Mouse (Mus musculus) limb, embryonic 12.5 days (tissue): ENCODE measurements around the gene Mroh2a. TPM values are rescaled to one million over a fixed set of nuclear protein-coding genes. Genes with fewer than 3 reads are reported as not detected.

Source experiments
- ATAC-seq: fragments of 200-750 bp; cut with Nextera tagmentation; 2 replicates; pipeline ENCODE4 v1.8.0; 2017; ENCODE audit warnings: low read depth, moderate TSS enrichment; ENCODE audit not compliant: insufficient number of reproducible peaks, insufficient read depth, low FRiP score, low TSS enrichment
- H3K27ac ChIP-seq: fragments of 300-500 bp; sonication (generic); 2 replicates; pipeline ENCODE4 v1.5.1; 2016; ENCODE audit warnings: mild to moderate bottlenecking, moderate library complexity
- H3K27me3 ChIP-seq: fragments of 300-500 bp; sonication (generic); 2 replicates; pipeline ENCODE4 v1.6.1; 2016; ENCODE audit warnings: mild to moderate bottlenecking, moderate library complexity
- H3K36me3 ChIP-seq: fragments of 300-500 bp; sonication (generic); 2 replicates; pipeline ENCODE4 v1.6.1; 2016; ENCODE audit warnings: mild to moderate bottlenecking, moderate library complexity
- H3K4me1 ChIP-seq: fragments of 300-500 bp; sonication (generic); replicated peaks from 2 replicates; pipeline ENCODE4 v1.6.1; 2016
- H3K4me2 ChIP-seq: fragments of 300-500 bp; sonication (generic); 2 replicates; pipeline ENCODE4 v1.6.1; 2016; ENCODE audit warnings: mild to moderate bottlenecking, moderate library complexity
- H3K4me3 ChIP-seq: fragments of 300-500 bp; sonication (generic); replicated peaks from 2 replicates; pipeline ENCODE4 v1.5.1; 2016; ENCODE audit warnings: mild to moderate bottlenecking
- H3K9ac ChIP-seq: fragments of 300-500 bp; sonication (generic); replicated peaks from 2 replicates; pipeline ENCODE4 v1.6.1; 2016; ENCODE audit warnings: mild to moderate bottlenecking, moderate library complexity
- H3K9me3 ChIP-seq: fragments of 300-500 bp; sonication (generic); 2 replicates; pipeline ENCODE4 v1.6.1; 2016; ENCODE audit warnings: mild to moderate bottlenecking, moderate library complexity
- WGBS: fragments of 180-500 bp; shearing (Covaris S2); methylation state at CpG from one replicate; pipeline ENCODE4 v1.1.7; 2016; 5-methylcytosine and 5-hydroxymethylcytosine counted together
- polyA plus RNA-seq: library from polyadenylated mRNA; unstranded; fragments of >200 nt; fragmentation: Nextera tagmentation; extraction: Ambion mirVana; gene quantifications from 2 replicates; pipeline ENCODE4 v1.2.1, GENCODE M21; 2016

Gene Mroh2a
- polyA plus RNA-seq, 1 experiment from 2014 or later: 2.0 TPM

- H3K4me3 ChIP-seq: no peak overlapping the region
- H3K9ac ChIP-seq: no peak overlapping the region
- H3K27ac ChIP-seq: no peak overlapping the region
- peaks cover 52% of the 10 kb centered on the region for H3K9me3 ChIP-seq
- ATAC-seq: no peak
- H3K4me2 ChIP-seq: no peak overlapping the region
- WGBS: 69% methylated on average over 3 of the region's 3 CpGs
- H3K4me1 ChIP-seq: no peaks in the 10 kb centered on the region
- no peaks in the 10 kb centered on the region for H3K36me3 ChIP-seq
- H3K27me3 ChIP-seq: no peaks in the 10 kb centered on the region
These were observed 83.6 kb downstream of the Mroh2a start for GRCm38 (mm10) chr1:88310349-88310748.

Other genes with a start within 250 kb of the Mroh2a start
- 53.4 and 57.8 TPM in 2 replicates for gene Usp40, start 218.4 kb upstream of the Mroh2a start, polyA plus RNA-seq
- not detected in 2 replicates for gene Ugt1a10, start 171.6 kb upstream of the Mroh2a start, polyA plus RNA-seq
- not detected in 2 replicates for gene Ugt1a9, start 156.2 kb upstream of the Mroh2a start, polyA plus RNA-seq
- not detected in 2 replicates for gene Ugt1a8, start 139.2 kb upstream of the Mroh2a start, polyA plus RNA-seq
- gene Ugt1a7c, start 131.9 kb upstream of the Mroh2a start, polyA plus RNA-seq: 0.54 and 1.3 TPM in 2 replicates
- gene Ugt1a6b, start 123.7 kb upstream of the Mroh2a start, polyA plus RNA-seq: not detected in 2 replicates
- 0.49 and 0.51 TPM in 2 replicates for gene Ugt1a6a, start 92.2 kb upstream of the Mroh2a start, polyA plus RNA-seq
- gene Ugt1a5, start 61.0 kb upstream of the Mroh2a start, polyA plus RNA-seq: not detected in 2 replicates
- not detected in 2 replicates for gene Ugt1a2, start 26.4 kb upstream of the Mroh2a start, polyA plus RNA-seq
- 12.2 and 13.3 TPM in 2 replicates for gene Dnajb3, start 21.2 kb upstream of the Mroh2a start, polyA plus RNA-seq
- gene Ugt1a1, start 15.0 kb upstream of the Mroh2a start, polyA plus RNA-seq: not detected in 2 replicates
- gene Hjurp, start 50.6 kb downstream of the Mroh2a start, polyA plus RNA-seq: 236 and 243 TPM in 2 replicates
- not detected in 2 replicates for gene Trpm8, start 50.7 kb downstream of the Mroh2a start, polyA plus RNA-seq
- gene Spp2, start 180.0 kb downstream of the Mroh2a start, polyA plus RNA-seq: not detected in 2 replicates